Mouse (Mus musculus): Measurements from ENCODE around the gene Tlr8. TPM values are rescaled to one million over a fixed set of nuclear protein-coding genes. Genes with fewer than 3 reads are reported as not detected.

Gene Tlr8
- total RNA-seq, 2 experiments from 2014 or later, result 2.3 to 2.8 TPM

GRCm38 (mm10) chrX:167207741-167208505 lies 56.2 kb downstream of the Tlr8 start:
- intact Hi-C loops (cut with DNase I), result loop anchor here (10.0 kb wide), 2 partner anchors 53 to 103 kb away; no protein-coding TSS in a partner anchor
- DNase-seq (ENCODE audit: low spot score), result no peak

DNA sequence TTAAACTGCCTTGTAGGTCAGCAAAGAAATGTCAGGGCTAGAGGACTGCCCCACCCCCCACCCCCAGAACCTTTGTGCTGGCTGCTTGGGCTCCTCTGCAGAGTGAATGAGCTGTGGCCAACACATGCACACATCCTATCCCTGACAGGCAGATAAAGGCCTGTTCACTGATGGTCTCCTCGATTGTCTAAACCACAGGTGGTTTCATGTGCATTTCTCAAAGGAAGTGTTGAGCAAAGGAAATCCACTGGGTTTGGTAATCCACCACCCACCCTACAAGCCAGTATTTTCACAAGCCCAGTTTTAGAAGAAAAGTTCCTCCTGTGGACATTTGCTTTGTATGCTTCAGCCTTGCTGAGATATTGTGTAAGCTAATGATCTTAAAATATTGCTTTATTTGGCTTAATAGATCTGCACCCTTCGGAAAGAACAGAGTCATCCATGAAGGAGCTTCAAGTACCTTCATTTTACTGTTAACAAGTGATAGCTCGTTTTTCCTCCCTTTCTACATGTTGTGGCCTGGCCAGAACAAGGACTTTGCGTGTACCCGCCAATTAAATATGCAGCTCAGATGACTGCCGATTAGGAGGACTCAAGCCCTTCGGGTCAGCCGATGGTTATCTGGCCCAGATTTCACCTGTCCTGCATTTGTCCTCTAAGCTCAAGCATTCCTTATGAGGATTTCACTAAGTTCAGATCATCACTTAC lies 58.2 kb downstream of the Tlr8 start:
- DNase-seq (ENCODE audit: low spot score), result no peak
- intact Hi-C loops (cut with DNase I), result loop anchor here (10.0 kb wide), 2 partner anchors 51 to 101 kb away; no protein-coding TSS in a partner anchor

GRCm38 (mm10) chrX:167201365-167201764 lies 62.8 kb downstream of the Tlr8 start:
- intact Hi-C loops (cut with DNase I), result loop anchor here (10.0 kb wide), 2 partner anchors 47 to 97 kb away; no protein-coding TSS in a partner anchor
- no peak for DNase-seq (ENCODE audit: low spot score)

- intact Hi-C loops (cut with DNase I), result no loop called here
- no peak for DNase-seq (ENCODE audit: low spot score)
These were observed 68.9 kb downstream of the Tlr8 start for GRCm38 (mm10) chrX:167195228-167195649.

Other genes starting within 250 kb of the Tlr8 start
- 100 to 1,000 TPM; 459 to 522 TPM for gene Tmsb4x, start 55.0 kb downstream of the Tlr8 start, total RNA-seq (2021)
- 1 to 10 TPM; 1.7 to 1.8 TPM for gene Tlr7, start 66.2 kb upstream of the Tlr8 start, total RNA-seq (2021)
- 1 to 10 TPM; 9.5 to 9.9 TPM for gene Prps2, start 118.4 kb upstream of the Tlr8 start, total RNA-seq (2021)